ENCODE assay signal across 10 mouse cellular contexts in genomic region chr19:4990716-4991115, GRCm38 (mm10). TPM values are rescaled to one million over a fixed set of nuclear protein-coding genes. Genes with fewer than 3 reads are reported as not detected.
A peak's percentile ranks its signal among the peaks of the same experiment; 100 is the strongest.
DNase-seq lines count a peak whose midpoint lies in the region; ATAC-seq and TF ChIP-seq lines count a peak whose summit lies in the region.
"Had no signal": no experiment of that assay in that cellular context is flagged by ENCODE, and none has a peak within 500 bp of the region (broad histone marks: within the 10 kb centered on the region; RNA-seq: fewer than 3 reads in every experiment).

No protein-coding gene starts in this region.

- peak; percentile 19 for DNase-seq in CD4-positive, CD25-positive, alpha-beta regulatory T cell, adult 2 months (ENCODE audit: low read depth, low spot score)
- DNase-seq in stomach, postnatal 0 days (ENCODE audit: low spot score): no peak
- DNase-seq in midbrain, embryonic 11.5 days (ENCODE audit: low spot score, missing footprints): no peak
- DNase-seq in spleen, postnatal 10 days (ENCODE audit: low spot score in 2 of 2): no peak
- DNase-seq in adrenal gland, postnatal 25 days: no peak
- DNase-seq: lung, postnatal 4 days had no signal

- no peak overlapping the region for H3K9ac ChIP-seq in stomach, embryonic 15.5 days
- H3K9ac ChIP-seq in stomach, postnatal 0 days (ENCODE audit: low read length): no peak overlapping the region
- H3K9ac ChIP-seq in midbrain, embryonic 11.5 days (ENCODE audit: low read length): no peak overlapping the region
- no peak overlapping the region for H3K9ac ChIP-seq in liver, embryonic 12.5 days

- 2% methylated on average over 22 of the region's 22 CpGs for WGBS in stomach, embryonic 15.5 days
- WGBS in stomach, postnatal 0 days: 3% methylated on average over 22 of the region's 22 CpGs
- 2% methylated on average over 19 of the region's 22 CpGs for WGBS in midbrain, embryonic 11.5 days
- 13% methylated on average over 21 of the region's 22 CpGs for WGBS in liver, embryonic 12.5 days (ENCODE audit: insufficient replicate concordance)

- H3K27me3 ChIP-seq in stomach, embryonic 15.5 days (replicated peaks): peaks cover 31% of the 10 kb centered on the region
- peaks cover 4% of the 10 kb centered on the region; the same call in 1 of the 2 replicates for H3K27me3 ChIP-seq in stomach, postnatal 0 days (ENCODE audit: control insufficient read depth, insufficient read depth, low read length)
- H3K27me3 ChIP-seq in midbrain, embryonic 11.5 days (ENCODE audit: control insufficient read depth, insufficient read depth, low read length): peaks cover 40% of the 10 kb centered on the region
- H3K27me3 ChIP-seq in liver, embryonic 12.5 days (replicated peaks): peaks cover 84% of the 10 kb centered on the region

- H3K9me3 ChIP-seq in stomach, embryonic 15.5 days: no peaks in the 10 kb centered on the region
- H3K9me3 ChIP-seq in stomach, postnatal 0 days (ENCODE audit: control insufficient read depth, low read length): no peaks in the 10 kb centered on the region
- no peaks in the 10 kb centered on the region for H3K9me3 ChIP-seq in midbrain, embryonic 11.5 days (ENCODE audit: control insufficient read depth, low read length)
- no peaks in the 10 kb centered on the region for H3K9me3 ChIP-seq in liver, embryonic 12.5 days (replicated peaks)

- peaks cover 11% of the 10 kb centered on the region; the same call in 1 of the 2 replicates for H3K4me1 ChIP-seq in stomach, embryonic 15.5 days
- no peaks in the 10 kb centered on the region for H3K4me1 ChIP-seq in stomach, postnatal 0 days (replicated peaks; ENCODE audit: control insufficient read depth, insufficient read depth)
- peaks cover 6% of the 10 kb centered on the region for H3K4me1 ChIP-seq in midbrain, embryonic 11.5 days (ENCODE audit: control insufficient read depth, insufficient read depth, low read length)
- 0 out of 2 replicates have a peak, but pooled peaks cover 3% of the 10 kb centered on the region for H3K4me1 ChIP-seq in liver, embryonic 12.5 days

- no peak overlapping the region for H3K27ac ChIP-seq in stomach, embryonic 15.5 days
- H3K27ac ChIP-seq in stomach, postnatal 0 days (replicated peaks): no peak overlapping the region
- H3K27ac ChIP-seq in midbrain, embryonic 11.5 days (ENCODE audit: low read depth, low read length): no peak overlapping the region
- H3K27ac ChIP-seq in liver, embryonic 12.5 days: no peak overlapping the region

- H3K4me3 ChIP-seq in stomach, embryonic 15.5 days (replicated peaks): no peak overlapping the region
- H3K4me3 ChIP-seq in stomach, postnatal 0 days (ENCODE audit: low read depth, low read length): no peak overlapping the region
- H3K4me3 ChIP-seq in midbrain, embryonic 11.5 days (ENCODE audit: low read depth, low read length): 0 out of 2 replicates have a peak overlapping the region, but pooled peaks have one; percentile 3
- no peak overlapping the region for H3K4me3 ChIP-seq in liver, embryonic 12.5 days
- H3K4me3 ChIP-seq: erythroblast, embryonic 14.5 days had no signal

- 0 out of 2 replicates have a peak overlapping the region, but pooled peaks have one; percentile 6 for H3K4me2 ChIP-seq in stomach, embryonic 15.5 days
- no peak overlapping the region; the same call in 1 of the 2 replicates for H3K4me2 ChIP-seq in stomach, postnatal 0 days (replicated peaks; ENCODE audit: low read depth)
- peak overlapping the region; percentile 33 for H3K4me2 ChIP-seq in midbrain, embryonic 11.5 days
- H3K4me2 ChIP-seq in liver, embryonic 12.5 days: no peak overlapping the region

- no peaks in the 10 kb centered on the region for H3K36me3 ChIP-seq in stomach, embryonic 15.5 days
- no peaks in the 10 kb centered on the region for H3K36me3 ChIP-seq in stomach, postnatal 0 days (ENCODE audit: control insufficient read depth, insufficient read depth, low read length)
- no peaks in the 10 kb centered on the region for H3K36me3 ChIP-seq in midbrain, embryonic 11.5 days (ENCODE audit: control insufficient read depth, insufficient read depth, low read length)
- no peaks in the 10 kb centered on the region for H3K36me3 ChIP-seq in liver, embryonic 12.5 days

- TF ChIP-seq EP300 in stomach, postnatal 0 days (optimal IDR thresholded peaks at IDR 0.05): no peak

- TF ChIP-seq CTCF in stomach, postnatal 0 days (IDR thresholded peaks at IDR 0.05; ENCODE audit: low read depth): no peak

- no peak for ATAC-seq in CD4-positive, CD25-positive, alpha-beta regulatory T cell, adult 4 months
- no peak for ATAC-seq in stomach, embryonic 15.5 days (ENCODE audit: insufficient read depth, low FRiP score, low read depth)
- ATAC-seq in stomach, postnatal 0 days (ENCODE audit: low FRiP score, low TSS enrichment): no peak
- no peak for ATAC-seq in midbrain, embryonic 11.5 days (ENCODE audit: low FRiP score)
- ATAC-seq in liver, embryonic 12.5 days: no peak

RNA-seq across cellular contexts. Expression of gene Npas4, which starts 0.6 kb away (rescaled TPM):
- polyA plus RNA-seq in CD4-positive, CD25-positive, alpha-beta regulatory T cell, adult 4 months (2017; shearing (Covaris generic)): 1 to 10 TPM in 1 of 2 experiments, under 1 TPM in 1; 0.90 to 2.1 TPM
- 0.22 and 0.24 TPM in 2 replicates for polyA plus RNA-seq in stomach, embryonic 15.5 days (2015; fragmentation: Nextera tagmentation; extraction: Ambion mirVana)
- polyA plus RNA-seq in stomach, postnatal 0 days (2015; fragmentation: Nextera tagmentation; extraction: Ambion mirVana): 0.08 and 0.12 TPM in 2 replicates
- 0.04 TPM in 1 of 2 replicates, not detected in the other for polyA plus RNA-seq in midbrain, embryonic 11.5 days (2014; fragmentation: Nextera tagmentation; extraction: Ambion mirVana)
- 0.33 and 0.43 TPM in 2 replicates for total RNA-seq in adrenal gland, postnatal 25 days (2021)
- polyA plus RNA-seq in liver, embryonic 12.5 days (2016; fragmentation: Nextera tagmentation; extraction: Ambion mirVana): not detected in 2 replicates
- polyA plus RNA-seq: erythroblast, embryonic 14.5 days had no signal

RNA-seq across cellular contexts. Expression of gene Mrpl11, which starts 28.8 kb away (rescaled TPM):
- polyA plus RNA-seq in CD4-positive, CD25-positive, alpha-beta regulatory T cell, adult 4 months (2017; shearing (Covaris generic)): 10 to 100 TPM; 75.6 to 83.6 TPM
- polyA plus RNA-seq in stomach, embryonic 15.5 days (2015; fragmentation: Nextera tagmentation; extraction: Ambion mirVana): 95.8 and 100 TPM in 2 replicates
- polyA plus RNA-seq in stomach, postnatal 0 days (2015; fragmentation: Nextera tagmentation; extraction: Ambion mirVana): 67.9 and 78.0 TPM in 2 replicates
- 157 and 158 TPM in 2 replicates for polyA plus RNA-seq in midbrain, embryonic 11.5 days (2014; fragmentation: Nextera tagmentation; extraction: Ambion mirVana)
- total RNA-seq in adrenal gland, postnatal 25 days (2021): 51.7 and 51.8 TPM in 2 replicates
- polyA plus RNA-seq in liver, embryonic 12.5 days (2016; fragmentation: Nextera tagmentation; extraction: Ambion mirVana): 82.4 and 84.7 TPM in 2 replicates

RNA-seq across cellular contexts. Expression of gene Slc29a2, which starts 32.9 kb away (rescaled TPM):
- 1 to 10 TPM; 2.4 to 2.5 TPM for polyA plus RNA-seq in CD4-positive, CD25-positive, alpha-beta regulatory T cell, adult 4 months (2017; shearing (Covaris generic))
- 3.6 and 3.7 TPM in 2 replicates for polyA plus RNA-seq in stomach, embryonic 15.5 days (2015; fragmentation: Nextera tagmentation; extraction: Ambion mirVana)
- 1.7 and 1.8 TPM in 2 replicates for polyA plus RNA-seq in stomach, postnatal 0 days (2015; fragmentation: Nextera tagmentation; extraction: Ambion mirVana)
- polyA plus RNA-seq in midbrain, embryonic 11.5 days (2014; fragmentation: Nextera tagmentation; extraction: Ambion mirVana): 4.2 TPM in 2 replicates
- total RNA-seq in adrenal gland, postnatal 25 days (2021): 4.9 and 5.0 TPM in 2 replicates
- 3.3 and 3.8 TPM in 2 replicates for polyA plus RNA-seq in liver, embryonic 12.5 days (2016; fragmentation: Nextera tagmentation; extraction: Ambion mirVana)

RNA-seq across cellular contexts. Expression of gene Peli3, which starts 47.8 kb away (rescaled TPM):
- polyA plus RNA-seq in CD4-positive, CD25-positive, alpha-beta regulatory T cell, adult 4 months (2017; shearing (Covaris generic)): under 1 TPM in 1 of 2 experiments, not detected in 1; 0.33 TPM
- 1.7 and 1.9 TPM in 2 replicates for polyA plus RNA-seq in stomach, embryonic 15.5 days (2015; fragmentation: Nextera tagmentation; extraction: Ambion mirVana)
- polyA plus RNA-seq in stomach, postnatal 0 days (2015; fragmentation: Nextera tagmentation; extraction: Ambion mirVana): 0.85 and 1.2 TPM in 2 replicates
- 1.3 and 1.5 TPM in 2 replicates for polyA plus RNA-seq in midbrain, embryonic 11.5 days (2014; fragmentation: Nextera tagmentation; extraction: Ambion mirVana)
- total RNA-seq in adrenal gland, postnatal 25 days (2021): 8.4 and 11.4 TPM in 2 replicates
- polyA plus RNA-seq in liver, embryonic 12.5 days (2016; fragmentation: Nextera tagmentation; extraction: Ambion mirVana): 0.20 and 0.44 TPM in 2 replicates
- polyA plus RNA-seq: erythroblast, embryonic 14.5 days had no signal

RNA-seq across cellular contexts. Expression of gene B4gat1, which starts 47.9 kb away (rescaled TPM):
- polyA plus RNA-seq in CD4-positive, CD25-positive, alpha-beta regulatory T cell, adult 4 months (2017; shearing (Covaris generic)): 10 to 100 TPM; 11.9 to 20.5 TPM
- polyA plus RNA-seq in stomach, embryonic 15.5 days (2015; fragmentation: Nextera tagmentation; extraction: Ambion mirVana): 38.7 and 42.1 TPM in 2 replicates
- 22.3 and 23.6 TPM in 2 replicates for polyA plus RNA-seq in stomach, postnatal 0 days (2015; fragmentation: Nextera tagmentation; extraction: Ambion mirVana)
- polyA plus RNA-seq in midbrain, embryonic 11.5 days (2014; fragmentation: Nextera tagmentation; extraction: Ambion mirVana): 40.1 and 41.7 TPM in 2 replicates
- 16.3 and 41.8 TPM in 2 replicates for total RNA-seq in adrenal gland, postnatal 25 days (2021)
- polyA plus RNA-seq in liver, embryonic 12.5 days (2016; fragmentation: Nextera tagmentation; extraction: Ambion mirVana): 10.9 and 13.2 TPM in 2 replicates

Comparison
In these comparisons a context has a peak if more than half of its experiments do, and no peak if none do; other contexts are left out.
1. H3K4me2 ChIP-seq: peak in stomach, embryonic 15.5 days (single experiment) and midbrain, embryonic 11.5 days (single experiment); none in stomach, postnatal 0 days (single experiment) and liver, embryonic 12.5 days (single experiment).